Mouse (Mus musculus): Measurements from ENCODE around the gene Gcnt2. TPM values are rescaled to one million over a fixed set of nuclear protein-coding genes. Genes with fewer than 3 reads are reported as not detected.

Gene Gcnt2
- polyA plus RNA-seq, 1 experiment from 2014 or later, result 3.6 TPM

DNA sequence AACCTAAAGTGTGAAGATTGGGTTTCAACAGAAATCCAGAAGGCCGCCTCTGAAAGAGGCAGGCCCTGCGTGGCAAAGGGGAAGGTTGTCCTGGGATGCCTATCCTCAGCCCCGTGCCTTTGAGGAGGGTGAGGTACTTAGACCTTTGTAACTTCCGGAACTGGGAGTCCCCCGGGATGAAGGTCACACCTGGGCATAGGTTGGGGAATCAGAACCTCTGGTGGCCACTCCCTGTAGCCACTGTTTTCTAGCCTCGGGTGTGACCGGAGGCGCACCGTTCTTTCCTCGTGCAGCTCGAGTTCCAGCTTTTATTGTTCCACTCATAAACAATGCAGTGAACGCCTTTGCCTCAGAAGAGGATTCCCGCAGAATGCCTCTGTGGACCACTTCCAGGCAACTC is 7.6 kb upstream of the Gcnt2 start:
- ATAC-seq (ENCODE audit: low FRiP score), result no peak
- H3K27ac ChIP-seq, result no peak overlapping the region
- H3K36me3 ChIP-seq (replicated peaks), result no peaks in the 10 kb centered on the region
- H3K27me3 ChIP-seq, result no peaks in the 10 kb centered on the region
- peaks cover 7% of the 10 kb centered on the region; the same call in 1 of the 2 replicates for H3K4me1 ChIP-seq
- no peaks in the 10 kb centered on the region for H3K9me3 ChIP-seq
- H3K4me3 ChIP-seq (replicated peaks), result no peak overlapping the region
- WGBS, result 77% methylated on average over 13 of the region's 13 CpGs
- no peak overlapping the region for H3K9ac ChIP-seq
- no peak overlapping the region for H3K4me2 ChIP-seq

DNA sequence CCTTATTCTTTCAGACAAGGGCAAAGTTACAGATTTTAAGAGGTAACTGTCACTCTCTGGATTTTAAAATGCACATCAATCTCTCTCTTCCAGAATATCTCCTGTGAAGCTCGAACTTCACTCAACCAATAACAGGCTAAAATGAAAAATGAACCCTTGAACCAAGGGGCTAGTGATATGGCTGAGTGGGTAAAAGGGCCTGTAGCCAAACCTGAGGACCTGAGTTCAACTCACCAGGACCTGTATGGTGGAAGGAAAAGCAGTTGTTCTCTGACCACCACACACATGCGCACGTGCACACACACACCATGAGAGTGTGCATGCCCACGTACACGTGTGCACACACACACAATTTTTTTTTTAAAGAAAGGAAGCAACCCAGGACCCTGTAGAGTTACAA is 6.8 kb upstream of the Gcnt2 start:
- Histone ChIP-seq H3K36me3 (replicated peaks) (no peaks in the 10 kb centered on the region), H3K9me3 (no peaks in the 10 kb centered on the region), H3K27me3 (no peaks in the 10 kb centered on the region), H3K4me3 (replicated peaks) (no peak overlapping the region), H3K9ac (no peak overlapping the region), H3K4me2 (no peak overlapping the region), H3K27ac (no peak overlapping the region), H3K4me1 (peaks cover 7% of the 10 kb centered on the region; the same call in 1 of the 2 replicates)
- WGBS, result 88% methylated on average over 5 of the region's 5 CpGs
- ATAC-seq (ENCODE audit: low FRiP score), result no peak

- Histone ChIP-seq H3K27me3 (no peaks in the 10 kb centered on the region), H3K4me1 (peaks cover 7% of the 10 kb centered on the region; the same call in 1 of the 2 replicates), H3K9me3 (no peaks in the 10 kb centered on the region), H3K4me2 (peak overlapping the region; percentile 49), H3K36me3 (replicated peaks) (no peaks in the 10 kb centered on the region), H3K9ac (no peak overlapping the region), H3K27ac (no peak overlapping the region), H3K4me3 (replicated peaks) (peak overlapping the region; percentile 29; the same call in 1 of the 2 replicates)
- WGBS, result 87% methylated on average over 4 of the region's 4 CpGs
- ATAC-seq (ENCODE audit: low FRiP score), result no peak
These were observed 5.7 kb upstream of the Gcnt2 start for GRCm38 (mm10) chr13:40853842-40854241.

DNA sequence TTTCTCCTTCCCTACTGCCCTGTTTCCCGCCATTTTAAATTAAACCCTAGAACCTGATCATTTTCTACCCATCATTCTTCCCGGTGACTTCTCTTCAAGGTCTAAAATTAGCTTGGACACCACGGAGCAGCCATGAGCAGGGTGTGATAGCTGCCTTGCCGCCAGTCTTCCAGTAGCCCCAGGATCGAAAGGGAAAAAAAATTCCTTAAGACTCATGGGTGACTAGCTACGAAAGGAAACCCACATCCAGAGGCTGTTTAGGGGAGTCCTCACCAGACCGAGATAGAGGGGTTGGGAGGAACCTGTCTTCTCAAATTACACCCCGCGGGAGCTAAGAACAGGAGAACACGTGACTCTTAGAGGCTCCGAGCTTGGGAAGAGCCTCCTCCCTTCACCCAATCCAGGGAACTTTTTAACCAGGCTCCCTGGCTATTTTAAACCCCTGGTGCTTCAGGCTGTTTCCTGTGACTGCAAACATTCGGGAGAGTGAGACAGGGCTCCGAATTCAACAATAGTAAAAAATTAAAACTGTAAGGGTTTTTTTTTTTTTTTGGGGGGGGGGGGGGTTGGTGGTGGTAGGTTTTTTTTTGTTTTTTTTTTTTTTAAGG is 5.0 kb upstream of the Gcnt2 start:
- peak; percentile 75; the same call in 1 of the 2 replicates for ATAC-seq (ENCODE audit: low FRiP score)
- peak overlapping the region; percentile 49 for H3K4me2 ChIP-seq
- peak overlapping the region; percentile 29 for H3K4me3 ChIP-seq (replicated peaks)
- no peaks in the 10 kb centered on the region for H3K9me3 ChIP-seq
- H3K27me3 ChIP-seq, result no peaks in the 10 kb centered on the region
- no peak overlapping the region for H3K9ac ChIP-seq
- H3K27ac ChIP-seq, result no peak overlapping the region
- WGBS, result 1% methylated on average over 13 of the region's 13 CpGs
- H3K36me3 ChIP-seq (replicated peaks), result no peaks in the 10 kb centered on the region
- peaks cover 7% of the 10 kb centered on the region; the same call in 1 of the 2 replicates for H3K4me1 ChIP-seq

GRCm38 (mm10) chr13:40855266-40855665 is 4.3 kb upstream of the Gcnt2 start:
- Histone ChIP-seq H3K9ac (no peak overlapping the region), H3K4me3 (replicated peaks) (no peak overlapping the region), H3K4me1 (peaks cover 7% of the 10 kb centered on the region; the same call in 1 of the 2 replicates), H3K27ac (no peak overlapping the region), H3K27me3 (no peaks in the 10 kb centered on the region), H3K9me3 (no peaks in the 10 kb centered on the region), H3K4me2 (no peak overlapping the region), H3K36me3 (replicated peaks) (no peaks in the 10 kb centered on the region)
- no peak for ATAC-seq (ENCODE audit: low FRiP score)
- WGBS, result 80% methylated on average over 6 of the region's 6 CpGs

DNA sequence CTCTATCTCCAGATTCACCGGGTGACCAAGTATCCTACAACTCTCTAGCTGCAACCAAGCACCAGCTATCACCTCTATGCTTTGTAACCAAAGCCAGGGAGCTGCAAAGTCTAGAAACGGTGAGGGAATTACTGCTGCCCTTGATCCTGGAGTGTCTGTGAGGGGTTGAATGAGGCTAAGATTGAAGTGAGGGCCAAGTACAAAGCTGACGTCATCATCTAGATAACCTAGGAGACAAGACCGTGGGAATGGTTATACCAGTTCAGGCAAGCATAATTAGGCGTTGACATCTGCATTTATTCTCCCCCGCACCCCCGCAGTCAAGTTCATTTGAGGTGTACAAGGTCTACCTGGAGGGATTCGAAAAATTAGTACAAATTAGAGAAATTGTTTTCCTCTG is 2.8 kb upstream of the Gcnt2 start:
- peaks cover 7% of the 10 kb centered on the region; the same call in 1 of the 2 replicates for H3K4me1 ChIP-seq
- 88% methylated on average over 8 of the region's 8 CpGs for WGBS

GRCm38 (mm10) chr13:40857281-40857818 is 2.2 kb upstream of the Gcnt2 start:
- Histone ChIP-seq H3K36me3 (replicated peaks) (no peaks in the 10 kb centered on the region), H3K9ac (no peak overlapping the region), H3K27ac (no peak overlapping the region), H3K9me3 (no peaks in the 10 kb centered on the region), H3K4me3 (replicated peaks) (no peak overlapping the region), H3K27me3 (no peaks in the 10 kb centered on the region), H3K4me2 (no peak overlapping the region), H3K4me1 (peaks cover 7% of the 10 kb centered on the region; the same call in 1 of the 2 replicates)
- 76% methylated on average over 13 of the region's 13 CpGs for WGBS
- ATAC-seq (ENCODE audit: low FRiP score), result no peak

More for the DNA sequence above, 2.8 kb upstream of the Gcnt2 start:
- no peak for ATAC-seq (ENCODE audit: low FRiP score)
- Histone ChIP-seq H3K9me3 (no peaks in the 10 kb centered on the region), H3K27ac (no peak overlapping the region), H3K36me3 (replicated peaks) (no peaks in the 10 kb centered on the region), H3K4me2 (no peak overlapping the region), H3K27me3 (no peaks in the 10 kb centered on the region), H3K4me3 (replicated peaks) (no peak overlapping the region), H3K9ac (no peak overlapping the region)

DNA sequence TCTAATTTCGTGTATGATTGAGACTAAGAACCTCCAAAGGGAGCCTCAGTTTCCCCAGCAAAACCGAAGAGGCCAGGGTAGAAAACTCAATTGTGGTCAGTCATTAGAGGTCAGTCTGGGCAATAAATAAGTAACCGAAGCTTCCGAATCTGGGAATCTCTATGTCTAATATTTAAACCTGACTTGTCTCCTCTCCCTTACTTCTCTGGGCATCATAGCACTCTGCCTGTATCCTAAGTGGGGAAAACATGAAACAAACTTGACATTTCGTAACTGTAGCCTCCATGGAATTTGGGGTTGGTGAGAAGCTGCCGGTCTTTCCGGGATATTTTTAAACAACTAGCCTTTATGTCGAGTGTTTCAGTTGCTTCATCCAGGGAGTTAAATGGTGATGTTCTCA is 329 bp upstream of the Gcnt2 start:
- no peak overlapping the region for H3K4me2 ChIP-seq

DNA sequence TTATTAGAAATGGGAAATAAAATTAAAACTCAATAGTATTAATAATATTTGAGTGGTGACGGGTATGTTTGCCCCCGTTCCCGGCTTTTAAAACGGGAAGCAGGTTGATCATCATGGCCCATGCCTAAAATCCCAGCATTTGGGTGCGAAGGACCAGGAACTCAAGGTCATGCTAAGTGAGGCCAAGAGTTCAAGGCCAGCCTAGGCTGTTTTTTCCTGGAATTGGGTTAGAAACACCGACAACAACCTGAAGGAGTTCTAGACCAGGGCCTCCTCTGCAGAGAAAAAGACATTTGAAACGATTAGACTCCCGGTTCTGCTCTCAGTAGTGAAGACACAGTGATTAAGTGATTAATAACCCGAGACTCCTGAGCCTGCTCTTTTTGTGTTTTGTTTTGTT is 3.5 kb downstream of the Gcnt2 start:
- no peak overlapping the region for H3K4me3 ChIP-seq (replicated peaks)
- 89% methylated on average over 9 of the region's 9 CpGs for WGBS
- H3K27ac ChIP-seq, result no peak overlapping the region
- H3K27me3 ChIP-seq, result no peaks in the 10 kb centered on the region
- H3K4me1 ChIP-seq, result no peaks in the 10 kb centered on the region
- no peak overlapping the region for H3K9ac ChIP-seq
- no peak overlapping the region for H3K4me2 ChIP-seq
- ATAC-seq (ENCODE audit: low FRiP score), result no peak
- H3K36me3 ChIP-seq (replicated peaks), result no peaks in the 10 kb centered on the region
- H3K9me3 ChIP-seq, result no peaks in the 10 kb centered on the region

More for the DNA sequence above, 329 bp upstream of the Gcnt2 start:
- H3K9ac ChIP-seq, result no peak overlapping the region
- H3K36me3 ChIP-seq (replicated peaks), result no peaks in the 10 kb centered on the region
- H3K27me3 ChIP-seq, result no peaks in the 10 kb centered on the region
- H3K27ac ChIP-seq, result no peak overlapping the region
- no peak overlapping the region for H3K4me3 ChIP-seq (replicated peaks)
- no peaks in the 10 kb centered on the region for H3K9me3 ChIP-seq
- no peak for ATAC-seq (ENCODE audit: low FRiP score)
- 92% methylated on average over 8 of the region's 8 CpGs for WGBS
- H3K4me1 ChIP-seq, result peaks cover 6% of the 10 kb centered on the region; the same call in 1 of the 2 replicates

- Histone ChIP-seq H3K9me3 (no peaks in the 10 kb centered on the region), H3K9ac (no peak overlapping the region), H3K27me3 (0 out of 2 replicates have a peak, but pooled peaks cover 3% of the 10 kb centered on the region), H3K4me1 (no peaks in the 10 kb centered on the region), H3K4me3 (replicated peaks) (no peak overlapping the region), H3K4me2 (no peak overlapping the region), H3K27ac (no peak overlapping the region), H3K36me3 (replicated peaks) (no peaks in the 10 kb centered on the region)
- WGBS, result 41% methylated on average over 16 of the region's 16 CpGs
- ATAC-seq (ENCODE audit: low FRiP score), result no peak
These were observed 9.5 kb downstream of the Gcnt2 start for GRCm38 (mm10) chr13:40868844-40869587.

GRCm38 (mm10) chr13:40874021-40874420 is 14.5 kb downstream of the Gcnt2 start:
- Histone ChIP-seq H3K36me3 (replicated peaks) (no peaks in the 10 kb centered on the region), H3K4me1 (no peaks in the 10 kb centered on the region), H3K4me3 (replicated peaks) (no peak overlapping the region), H3K9ac (no peak overlapping the region), H3K4me2 (no peak overlapping the region), H3K27me3 (0 out of 2 replicates have a peak, but pooled peaks cover 3% of the 10 kb centered on the region), H3K9me3 (no peaks in the 10 kb centered on the region), H3K27ac (no peak overlapping the region)
- no peak for ATAC-seq (ENCODE audit: low FRiP score)
- 89% methylated on average over 5 of the region's 5 CpGs for WGBS

DNA sequence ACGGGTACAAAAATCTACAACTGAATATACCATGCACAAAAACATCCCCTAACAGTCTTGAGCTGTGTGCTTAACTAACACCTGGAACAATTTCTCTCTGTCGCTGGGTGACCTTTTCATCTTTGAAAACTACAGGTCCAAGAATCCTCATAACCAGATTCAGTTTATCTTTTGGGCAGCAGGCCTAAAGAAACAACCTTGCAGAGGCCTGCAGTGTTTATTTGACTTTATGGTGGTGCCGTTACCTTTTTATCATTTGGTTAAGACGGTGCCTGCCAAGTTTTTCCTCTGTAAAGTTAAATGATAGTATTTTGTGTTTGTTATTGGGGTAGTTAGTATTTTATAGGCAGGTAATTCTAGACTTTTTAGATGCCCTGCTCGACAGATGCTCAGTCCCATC is 15.9 kb downstream of the Gcnt2 start:
- Histone ChIP-seq H3K27ac (no peak overlapping the region), H3K4me1 (no peaks in the 10 kb centered on the region), H3K4me2 (no peak overlapping the region), H3K36me3 (replicated peaks) (no peaks in the 10 kb centered on the region), H3K9ac (no peak overlapping the region), H3K27me3 (0 out of 2 replicates have a peak, but pooled peaks cover 3% of the 10 kb centered on the region), H3K9me3 (no peaks in the 10 kb centered on the region), H3K4me3 (replicated peaks) (no peak overlapping the region)
- 90% methylated on average over 5 of the region's 5 CpGs for WGBS
- no peak for ATAC-seq (ENCODE audit: low FRiP score)

Data from forebrain, embryonic 12.5 days (tissue).